Mouse (Mus musculus): Measurements from ENCODE around the gene Zc3h12d. TPM values are rescaled to one million over a fixed set of nuclear protein-coding genes. Genes with fewer than 3 reads are reported as not detected.

Zc3h12d gene
- polyA plus RNA-seq, 1 experiment from 2014 or later, result 0.39 TPM

GRCm38 (mm10) chr10:7864806-7865205 lies 32.5 kb downstream of the Zc3h12d start:
- Histone ChIP-seq H3K4me1 (ENCODE audit: insufficient read depth, low read depth, low read length) (no peaks in the 10 kb centered on the region), H3K4me2 (replicated peaks; ENCODE audit: low read depth, low read length) (no peak overlapping the region), H3K9me3 (ENCODE audit: low read length) (no peaks in the 10 kb centered on the region), H3K36me3 (ENCODE audit: insufficient read depth, low read length) (no peaks in the 10 kb centered on the region), H3K27me3 (replicated peaks; ENCODE audit: insufficient read depth, low read length) (peaks cover 17% of the 10 kb centered on the region; the same call in 1 of the 2 replicates), H3K4me3 (ENCODE audit: low read depth, low read length) (no peak overlapping the region), H3K27ac (ENCODE audit: low read length) (no peak overlapping the region), H3K9ac (replicated peaks; ENCODE audit: low read depth) (no peak overlapping the region)
- 85% methylated on average over 3 of the region's 3 CpGs for WGBS
- no peak for DNase-seq (ENCODE audit: low spot score)
- TF ChIP-seq CTCF (IDR thresholded peaks at IDR 0.05), result no peak
- no peak for TF ChIP-seq EP300 (IDR thresholded peaks at IDR 0.05)
- ATAC-seq, result no peak

- Histone ChIP-seq H3K4me2 (replicated peaks; ENCODE audit: low read depth, low read length) (peak overlapping the region; percentile 47), H3K4me1 (ENCODE audit: insufficient read depth, low read depth, low read length) (no peaks in the 10 kb centered on the region), H3K9ac (replicated peaks; ENCODE audit: low read depth) (0 out of 2 replicates have a peak overlapping the region, but pooled peaks have one; percentile 5), H3K9me3 (ENCODE audit: low read length) (no peaks in the 10 kb centered on the region), H3K27ac (ENCODE audit: low read length) (no peak overlapping the region), H3K4me3 (ENCODE audit: low read depth, low read length) (peak overlapping the region; percentile 27), H3K27me3 (replicated peaks; ENCODE audit: insufficient read depth, low read length) (peaks cover 17% of the 10 kb centered on the region; the same call in 1 of the 2 replicates), H3K36me3 (ENCODE audit: insufficient read depth, low read length) (no peaks in the 10 kb centered on the region)
- 19% methylated on average over 50 of the region's 50 CpGs for WGBS
- DNase-seq (ENCODE audit: low spot score) (no peak), ATAC-seq (no peak)
- no peak for TF ChIP-seq EP300 (IDR thresholded peaks at IDR 0.05)
- no peak for TF ChIP-seq CTCF (IDR thresholded peaks at IDR 0.05)
These were observed 34.7 kb downstream of the Zc3h12d start for GRCm38 (mm10) chr10:7866762-7867665.

GRCm38 (mm10) chr10:7867666-7868030 lies 35.4 kb downstream of the Zc3h12d start:
- TF ChIP-seq EP300 (IDR thresholded peaks at IDR 0.05), result no peak
- no peak for TF ChIP-seq CTCF (IDR thresholded peaks at IDR 0.05)
- no peak for DNase-seq (ENCODE audit: low spot score)
- peak overlapping the region; percentile 47 for H3K4me2 ChIP-seq (replicated peaks; ENCODE audit: low read depth, low read length)
- H3K27me3 ChIP-seq (replicated peaks; ENCODE audit: insufficient read depth, low read length), result peaks cover 17% of the 10 kb centered on the region; the same call in 1 of the 2 replicates
- no peaks in the 10 kb centered on the region for H3K9me3 ChIP-seq (ENCODE audit: low read length)
- H3K4me3 ChIP-seq (ENCODE audit: low read depth, low read length), result peak overlapping the region; percentile 27
- no peaks in the 10 kb centered on the region for H3K36me3 ChIP-seq (ENCODE audit: insufficient read depth, low read length)
- no peak for ATAC-seq
- 24% methylated on average over 21 of the region's 21 CpGs for WGBS
- H3K9ac ChIP-seq (replicated peaks; ENCODE audit: low read depth), result no peak overlapping the region
- no peak overlapping the region for H3K27ac ChIP-seq (ENCODE audit: low read length)
- no peaks in the 10 kb centered on the region for H3K4me1 ChIP-seq (ENCODE audit: insufficient read depth, low read depth, low read length)

- no peak for ATAC-seq
- Histone ChIP-seq H3K4me2 (replicated peaks; ENCODE audit: low read depth, low read length) (no peak overlapping the region), H3K9me3 (ENCODE audit: low read length) (no peaks in the 10 kb centered on the region), H3K36me3 (ENCODE audit: insufficient read depth, low read length) (no peaks in the 10 kb centered on the region), H3K27me3 (replicated peaks; ENCODE audit: insufficient read depth, low read length) (peaks cover 17% of the 10 kb centered on the region; the same call in 1 of the 2 replicates), H3K4me3 (ENCODE audit: low read depth, low read length) (no peak overlapping the region), H3K4me1 (ENCODE audit: insufficient read depth, low read depth, low read length) (no peaks in the 10 kb centered on the region), H3K9ac (replicated peaks; ENCODE audit: low read depth) (no peak overlapping the region), H3K27ac (ENCODE audit: low read length) (no peak overlapping the region)
- TF ChIP-seq EP300 (IDR thresholded peaks at IDR 0.05) (no peak), CTCF (IDR thresholded peaks at IDR 0.05) (no peak)
- DNase-seq (ENCODE audit: low spot score), result no peak
- 67% methylated on average over 8 of the region's 8 CpGs for WGBS
These were observed 37.5 kb downstream of the Zc3h12d start for GRCm38 (mm10) chr10:7869746-7870145.

GRCm38 (mm10) chr10:7870571-7871315 lies 38.5 kb downstream of the Zc3h12d start:
- H3K27me3 ChIP-seq (replicated peaks; ENCODE audit: insufficient read depth, low read length), result peaks cover 17% of the 10 kb centered on the region; the same call in 1 of the 2 replicates
- H3K36me3 ChIP-seq (ENCODE audit: insufficient read depth, low read length), result no peaks in the 10 kb centered on the region
- H3K27ac ChIP-seq (ENCODE audit: low read length), result no peak overlapping the region
- H3K9me3 ChIP-seq (ENCODE audit: low read length), result no peaks in the 10 kb centered on the region
- H3K9ac ChIP-seq (replicated peaks; ENCODE audit: low read depth), result no peak overlapping the region
- ATAC-seq (no peak), DNase-seq (ENCODE audit: low spot score) (peak; percentile 16)
- H3K4me1 ChIP-seq (ENCODE audit: insufficient read depth, low read depth, low read length), result no peaks in the 10 kb centered on the region
- TF ChIP-seq CTCF (IDR thresholded peaks at IDR 0.05) (peak; percentile 61), EP300 (IDR thresholded peaks at IDR 0.05) (no peak)
- WGBS, result 60% methylated on average over 11 of the region's 11 CpGs
- no peak overlapping the region for H3K4me2 ChIP-seq (replicated peaks; ENCODE audit: low read depth, low read length)
- no peak overlapping the region for H3K4me3 ChIP-seq (ENCODE audit: low read depth, low read length)

- Histone ChIP-seq H3K27ac (ENCODE audit: low read length) (no peak overlapping the region), H3K4me1 (ENCODE audit: insufficient read depth, low read depth, low read length) (no peaks in the 10 kb centered on the region), H3K9ac (replicated peaks; ENCODE audit: low read depth) (no peak overlapping the region), H3K4me2 (replicated peaks; ENCODE audit: low read depth, low read length) (no peak overlapping the region), H3K4me3 (ENCODE audit: low read depth, low read length) (no peak overlapping the region), H3K36me3 (ENCODE audit: insufficient read depth, low read length) (no peaks in the 10 kb centered on the region), H3K27me3 (replicated peaks; ENCODE audit: insufficient read depth, low read length) (peaks cover 17% of the 10 kb centered on the region; the same call in 1 of the 2 replicates), H3K9me3 (ENCODE audit: low read length) (no peaks in the 10 kb centered on the region)
- TF ChIP-seq CTCF (IDR thresholded peaks at IDR 0.05) (no peak), EP300 (IDR thresholded peaks at IDR 0.05) (no peak)
- WGBS, result 82% methylated on average over 5 of the region's 5 CpGs
- DNase-seq (ENCODE audit: low spot score) (no peak), ATAC-seq (no peak)
These were observed 39.2 kb downstream of the Zc3h12d start for GRCm38 (mm10) chr10:7871381-7872020.

Data from lung, postnatal 0 days (tissue).